Comparison of ENCODE assay signal across 20 mouse cellular contexts in genomic region chr1:53405803-53406325, GRCm38 (mm10). TPM values are rescaled to one million over a fixed set of nuclear protein-coding genes. Genes with fewer than 3 reads are reported as not detected.
"Had no signal": no experiment of that assay in that cellular context is flagged by ENCODE, and none has a peak within 500 bp of the region (broad histone marks: within the 10 kb centered on the region; RNA-seq: fewer than 3 reads in every experiment).

No protein-coding gene starts in this region.

- H3K27ac ChIP-seq: midbrain, embryonic 10.5 days; midbrain, embryonic 12.5 days; neural tube, embryonic 13.5 days; neural tube, embryonic 15.5 days had no signal

- H3K4me1 ChIP-seq: midbrain, embryonic 10.5 days; midbrain, embryonic 12.5 days; neural tube, embryonic 13.5 days; neural tube, embryonic 15.5 days had no signal

- H3K9ac ChIP-seq: midbrain, embryonic 12.5 days; neural tube, embryonic 13.5 days; neural tube, embryonic 15.5 days had no signal

- H3K9me3 ChIP-seq: midbrain, embryonic 10.5 days; midbrain, embryonic 12.5 days; neural tube, embryonic 13.5 days; neural tube, embryonic 15.5 days had no signal

- H3K27me3 ChIP-seq: midbrain, embryonic 12.5 days; neural tube, embryonic 13.5 days; neural tube, embryonic 15.5 days had no signal

- H3K4me3 ChIP-seq: midbrain, embryonic 10.5 days; midbrain, embryonic 12.5 days; myocyte; neural tube, embryonic 13.5 days; neural tube, embryonic 15.5 days had no signal

- H3K4me2 ChIP-seq: midbrain, embryonic 12.5 days; neural tube, embryonic 13.5 days; neural tube, embryonic 15.5 days had no signal

- H3K36me3 ChIP-seq: midbrain, embryonic 10.5 days; midbrain, embryonic 12.5 days; neural tube, embryonic 13.5 days; neural tube, embryonic 15.5 days had no signal

- ATAC-seq: midbrain, embryonic 16.5 days had no signal

- DNase-seq: lung, adult 18-20 months; lung, postnatal 10 days; midbrain, embryonic 14.5 days; retina, postnatal 1 day; right cerebral cortex, adult 18-20 months; right cerebral cortex, postnatal 25 days; right cerebral cortex, postnatal 4 days; spleen, adult 18-20 months; thymus, adult 18-20 months; thymus, postnatal 14 days; thymus, postnatal 36 days had no signal

RNA-seq across cellular contexts. Expression of gene Gm28551, which starts 53.4 kb away (rescaled TPM):
- total RNA-seq: megakaryocyte, adult 5-6 weeks had no signal
- polyA plus RNA-seq: small intestine, adult 2 months had no signal

RNA-seq across cellular contexts. Expression of gene Asdurf, which starts 53.4 kb away (rescaled TPM):
- polyA plus RNA-seq: liver, embryonic 16.5 days; midbrain, embryonic 10.5 days; midbrain, embryonic 12.5 days; midbrain, embryonic 16.5 days; myocyte; small intestine, adult 2 months had no signal
